Mouse (Mus musculus): ENCODE results near the gene Cd63.

GRCm38 (mm10) chr10:128923935-128924334, 23.1 kb downstream of the Cd63 start, which contains the start of gene Bloc1s1:
- TF ChIP-seq CTCF (IDR thresholded peaks at IDR 0.05; ENCODE audit: low read depth, low read length), result no peak
- no peak for TF ChIP-seq POLR2A (IDR thresholded peaks at IDR 0.05; ENCODE audit: insufficient read depth, low read length)
- TF ChIP-seq EP300 (IDR thresholded peaks at IDR 0.05; ENCODE audit: insufficient read depth, low read depth, low read length), result no peak

All from ES-Bruce4 (cell line).